Mouse (Mus musculus) layer of hippocampus, adult 9-11 months (tissue): ENCODE results near the gene Scarf2.

Experiments used
- DNase-seq: peaks from one replicate; pipeline ENCODE4 v3.0.0; 2022

Scarf2 gene

GRCm38 (mm10) chr16:17801777-17802455, 4.8 kb downstream of the Scarf2 start:
- DNase-seq: no peak

DNA sequence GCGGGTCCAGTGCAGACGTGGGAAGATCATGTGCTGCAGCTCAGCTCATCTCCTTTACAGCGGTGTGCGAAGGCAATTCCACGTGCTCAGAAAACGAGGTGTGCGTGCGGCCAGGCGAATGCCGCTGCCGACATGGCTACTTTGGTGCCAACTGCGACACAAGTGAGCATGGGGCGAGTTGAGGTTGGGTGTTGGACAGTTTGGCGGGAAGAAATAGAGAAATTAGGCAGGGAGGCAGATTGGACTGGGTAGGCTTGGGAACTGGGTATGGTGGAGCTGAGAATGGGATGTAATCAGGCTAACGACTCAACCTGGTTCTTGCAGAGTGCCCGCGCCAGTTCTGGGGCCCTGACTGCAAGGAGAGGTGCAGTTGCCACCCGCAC, 5.4 kb downstream of the Scarf2 start:
- no peak for DNase-seq

GRCm38 (mm10) chr16:17802839-17803674, 6.0 kb downstream of the Scarf2 start:
- peak; percentile 53 for DNase-seq

DNA sequence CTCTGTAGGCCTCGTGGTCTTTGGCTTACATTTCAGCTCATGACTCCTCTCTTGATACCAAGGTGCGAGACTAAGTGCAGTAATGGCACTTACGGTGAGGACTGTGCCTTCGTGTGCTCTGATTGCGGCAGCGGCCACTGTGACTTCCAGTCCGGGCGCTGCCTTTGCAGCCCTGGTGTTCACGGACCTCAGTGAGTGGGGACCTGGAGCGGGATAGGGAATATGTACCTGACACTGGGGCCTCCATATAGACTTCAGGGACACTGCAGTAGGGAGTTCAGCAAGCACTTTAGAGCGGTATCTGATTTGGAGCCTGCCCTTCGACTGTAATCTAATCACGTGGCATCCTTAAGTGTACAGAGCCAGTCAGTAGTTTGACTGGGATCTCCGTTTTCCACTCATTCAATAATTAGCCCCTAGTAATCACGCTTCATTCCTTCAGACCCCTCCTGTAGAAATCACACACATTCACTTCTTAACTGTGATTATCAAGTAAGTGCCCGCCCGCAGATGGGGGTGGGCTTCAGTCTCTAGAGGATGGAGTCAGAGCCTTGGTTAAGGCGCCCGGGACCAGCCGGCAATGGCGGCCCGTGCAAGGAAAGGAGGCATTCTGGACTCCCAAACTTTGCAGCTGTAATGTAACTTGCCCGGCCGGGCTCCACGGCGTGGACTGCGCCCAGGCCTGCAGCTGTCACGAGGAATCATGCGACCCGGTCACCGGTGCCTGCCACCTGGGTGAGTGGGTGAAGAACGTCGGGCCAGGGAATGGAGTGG, 6.8 kb downstream of the Scarf2 start:
- DNase-seq: no peak

- DNase-seq: no peak
Measured at GRCm38 (mm10) chr16:17804449-17804912, 7.4 kb downstream of the Scarf2 start.

- no peak for DNase-seq
Measured at GRCm38 (mm10) chr16:17804982-17805381, 7.9 kb downstream of the Scarf2 start.

DNA sequence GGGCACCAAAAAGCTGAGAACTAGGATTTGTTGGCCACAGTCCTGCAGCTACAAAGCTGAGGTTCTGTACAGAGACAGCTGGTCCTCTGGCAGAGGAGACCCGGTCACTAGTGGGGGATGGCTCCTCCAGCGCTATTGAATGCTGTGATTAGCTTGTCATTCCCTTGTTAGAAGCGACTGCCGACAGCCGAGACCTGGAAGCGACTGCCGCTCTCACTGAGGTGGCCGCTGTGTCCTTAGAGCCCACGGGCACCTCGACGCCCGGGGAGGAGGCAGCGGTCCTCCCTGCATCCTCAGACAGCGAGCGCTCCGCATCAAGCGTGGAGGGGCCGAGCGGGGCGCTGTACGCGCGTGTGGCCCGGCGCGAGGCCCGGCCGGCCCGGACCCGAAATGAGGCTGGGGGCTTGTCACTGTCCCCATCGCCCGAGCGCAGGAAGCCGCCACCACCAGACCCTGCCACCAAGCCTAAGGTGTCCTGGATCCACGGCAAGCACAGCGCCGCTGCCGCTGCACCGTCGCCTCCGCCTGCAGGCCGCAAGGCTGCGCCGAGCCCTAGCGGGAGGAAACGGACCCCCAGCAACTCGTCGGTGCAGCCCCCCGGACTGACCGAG, 9.6 kb downstream of the Scarf2 start:
- DNase-seq: no peak

DNA sequence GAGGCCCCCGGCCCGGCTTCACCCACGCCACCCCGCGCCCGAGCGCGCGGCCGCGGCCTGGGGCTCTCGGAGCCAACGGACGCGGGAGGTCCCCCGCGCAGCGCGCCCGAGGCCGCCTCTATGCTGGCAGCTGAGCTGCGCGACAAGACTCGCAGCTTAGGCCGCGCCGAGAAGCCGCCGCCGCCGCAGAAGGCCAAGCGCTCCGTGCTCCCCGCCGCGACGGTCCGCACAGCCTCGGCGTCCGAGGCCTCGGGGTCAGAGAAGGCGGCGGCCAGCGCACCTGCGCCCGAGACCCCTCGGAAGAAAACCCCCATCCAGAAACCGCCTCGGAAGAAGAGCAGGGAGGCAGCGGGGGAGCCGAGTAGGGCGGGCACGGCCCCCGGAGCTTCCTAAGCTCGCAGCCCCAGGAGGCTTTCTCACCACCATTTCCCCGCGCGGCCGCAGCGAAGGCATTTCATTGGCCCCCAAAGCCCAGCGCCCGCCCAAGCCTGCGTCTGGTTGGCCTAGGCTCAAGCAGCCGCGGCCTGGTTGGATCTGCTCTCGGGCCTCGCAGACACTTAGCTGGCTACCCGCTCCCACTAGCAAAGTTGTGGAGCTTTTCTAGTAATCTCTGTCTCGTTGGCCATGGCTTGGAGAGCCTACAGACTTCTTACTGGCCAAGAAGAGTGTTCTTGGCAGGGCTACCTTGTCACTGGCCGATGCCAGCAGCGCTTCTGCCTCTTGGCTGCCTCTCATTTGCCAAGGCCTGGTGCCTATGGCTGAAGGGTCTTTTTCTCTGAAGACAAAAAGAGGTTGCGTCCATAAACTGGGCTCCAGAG, 10.3 kb downstream of the Scarf2 start:
- peak; percentile 90 for DNase-seq

- DNase-seq: no peak
Measured at GRCm38 (mm10) chr16:17809125-17809524, 12.0 kb downstream of the Scarf2 start.

GRCm38 (mm10) chr16:17809711-17810110, 12.6 kb downstream of the Scarf2 start:
- no peak for DNase-seq

- no peak for DNase-seq
Measured at GRCm38 (mm10) chr16:17812120-17812519, 15.0 kb downstream of the Scarf2 start.

GRCm38 (mm10) chr16:17813173-17813572, 16.1 kb downstream of the Scarf2 start:
- DNase-seq: no peak

DNA sequence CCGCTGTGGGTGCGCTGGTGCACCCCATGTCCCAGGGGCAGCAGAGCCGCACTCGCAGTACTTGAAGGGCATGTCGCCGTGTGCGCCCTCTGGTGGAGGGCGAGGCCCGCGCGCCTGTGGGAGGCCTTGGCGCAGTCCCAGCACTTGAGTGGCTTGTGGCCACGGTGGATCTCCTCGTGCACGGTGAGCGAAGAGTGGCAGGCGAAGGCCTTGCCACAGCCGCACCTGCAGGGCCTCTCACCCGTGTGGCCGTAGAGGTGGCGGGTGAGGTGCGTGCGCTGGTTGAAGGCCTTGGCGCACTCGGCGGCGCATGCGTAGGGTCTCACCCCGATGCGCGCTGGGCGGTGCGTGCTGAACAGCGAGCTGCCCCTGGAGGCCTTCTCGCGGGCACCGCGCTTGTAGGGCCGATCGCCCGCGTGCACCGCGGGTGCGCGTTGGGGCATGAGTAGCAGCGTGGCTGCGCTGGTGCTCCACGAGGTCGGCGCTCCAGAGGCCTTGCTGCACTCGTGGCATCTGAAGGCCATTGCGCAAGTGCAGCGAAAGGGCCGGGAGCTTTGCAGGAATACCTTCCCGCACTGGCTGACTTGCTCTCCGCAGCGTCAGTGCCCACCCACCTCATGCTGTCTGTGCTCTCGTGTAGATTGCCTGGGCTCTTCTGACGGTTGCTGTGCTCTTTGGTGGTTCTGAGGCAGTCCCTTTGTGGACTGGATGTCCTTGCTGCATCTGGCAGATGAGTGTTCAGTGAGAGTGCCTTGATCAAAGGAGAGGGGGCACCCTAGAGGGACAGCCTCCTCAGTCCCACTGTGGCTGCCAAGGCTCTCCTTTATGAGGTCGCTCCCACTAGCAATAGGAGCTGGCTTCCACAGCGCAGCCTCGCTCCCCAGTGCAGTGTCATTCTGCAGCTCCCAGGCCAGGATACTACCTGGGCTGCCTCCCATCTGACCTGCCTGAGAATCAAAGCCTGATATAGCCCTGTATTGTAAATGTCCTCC, 18.6 kb downstream of the Scarf2 start:
- peak; percentile 63 for DNase-seq

- DNase-seq: no peak
Measured at GRCm38 (mm10) chr16:17816528-17816927, 19.4 kb downstream of the Scarf2 start.

GRCm38 (mm10) chr16:17826500-17826899, 29.4 kb downstream of the Scarf2 start:
- no peak for DNase-seq

DNA sequence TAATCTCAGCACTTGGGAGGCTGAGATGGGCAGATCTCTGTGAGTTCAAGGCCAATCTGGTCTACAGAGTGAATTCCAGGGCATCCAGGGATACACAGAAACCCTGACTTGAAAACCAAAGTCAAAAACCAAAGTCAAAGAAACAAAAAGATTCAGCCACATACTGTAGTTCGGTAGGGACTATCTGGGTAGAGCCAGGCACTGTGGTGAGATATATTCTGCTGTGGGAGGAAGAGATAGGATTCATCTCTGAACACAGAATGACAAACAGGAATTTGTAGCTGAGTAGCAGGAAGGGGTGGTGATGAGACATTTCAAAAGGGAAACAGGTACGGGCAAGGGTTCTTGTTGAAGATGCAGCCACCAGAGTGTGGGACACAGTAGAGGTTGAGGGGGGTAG, 31.1 kb downstream of the Scarf2 start:
- no peak for DNase-seq

- no peak for DNase-seq
Measured at GRCm38 (mm10) chr16:17828867-17829266, 31.8 kb downstream of the Scarf2 start.

- no peak for DNase-seq
Measured at GRCm38 (mm10) chr16:17830385-17831178, 33.5 kb downstream of the Scarf2 start.

DNA sequence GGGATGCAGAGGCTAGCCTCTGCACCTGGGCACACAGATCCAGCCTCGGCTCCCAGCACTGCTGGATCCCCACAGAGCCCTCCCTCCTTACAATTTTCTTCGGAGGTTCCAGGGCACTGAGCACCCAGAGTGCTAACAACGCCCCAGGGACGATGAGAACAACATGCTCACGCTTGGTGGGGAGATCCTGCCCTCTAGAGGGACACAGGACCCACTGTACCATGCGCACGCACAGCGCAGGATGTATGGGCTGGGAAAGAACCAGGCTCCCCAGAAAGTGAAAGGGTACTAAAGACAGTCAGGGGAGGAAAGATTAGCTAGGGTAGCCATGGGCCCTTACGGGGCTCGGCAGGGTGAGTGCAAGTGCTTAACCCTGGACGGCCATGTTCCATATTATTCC, 34.7 kb downstream of the Scarf2 start:
- no peak for DNase-seq

DNA sequence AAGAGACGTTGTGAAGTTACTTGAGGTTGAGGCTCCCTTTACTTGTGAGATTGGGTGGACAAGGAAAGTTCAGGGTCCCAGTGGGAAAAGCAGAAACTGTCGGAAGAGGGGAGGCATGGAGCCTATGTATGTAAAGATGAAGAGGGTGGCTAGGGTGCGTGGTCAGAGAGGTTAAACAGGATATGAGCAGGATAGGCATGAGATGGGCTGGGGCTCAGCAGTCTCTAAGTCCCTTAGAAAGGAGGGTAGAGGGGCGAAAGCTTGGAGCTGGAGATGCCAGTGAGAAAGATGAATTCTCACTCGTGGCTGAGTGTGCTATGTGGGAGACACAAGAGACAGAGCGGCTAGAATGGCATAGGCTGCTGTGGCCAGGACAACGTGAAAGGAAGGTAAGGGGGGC, 35.7 kb downstream of the Scarf2 start, which contains the start of gene B830017H08Rik:
Gene B830017H08Rik, plus strand, starts transcription at position 301 of the 400 bp plus-strand sequence.
- DNase-seq: no peak
